Mouse (Mus musculus) cortical plate, adult 2 months (tissue): ENCODE results near the gene Pkig.

Experiments used
- CTCF ChIP-seq: fragments of 200-500 bp; IDR thresholded peaks from 2 replicates; pipeline ENCODE4 v1.5.1; 2011; ENCODE audit warnings: mild to moderate bottlenecking, control low read depth, low read length; ENCODE audit not compliant: insufficient read depth; ENCODE audit errors: extremely low read depth
- POLR2A ChIP-seq: fragments of 200-500 bp; IDR thresholded peaks from 2 replicates; pipeline ENCODE4 v1.6.1; 2011; ENCODE audit warnings: mild to moderate bottlenecking, low read length, control low read depth; ENCODE audit not compliant: insufficient read depth; ENCODE audit errors: extremely low read depth

GRCm38 (mm10) chr2:163718951-163719603 is 60.9 kb downstream of the Pkig start:
- TF ChIP-seq CTCF (peak; percentile 96), POLR2A (no peak)
